Mouse (Mus musculus): Measurements from ENCODE around the gene Olfr523. TPM values are rescaled to one million over a fixed set of nuclear protein-coding genes. Genes with fewer than 3 reads are reported as not detected.
"Not testable (repeated sequence)": the region's sequence is repeated elsewhere in the genome, so short reads cannot be mapped to it uniquely, and the experiment has no call there.

The Olfr523 gene
- not detected in 2 replicates for polyA plus RNA-seq (2014; fragmentation: Nextera tagmentation; extraction: Ambion mirVana)

- no peaks in the 10 kb centered on the region for H3K27me3 ChIP-seq (ENCODE audit: control insufficient read depth, insufficient read depth, low read length)
- no peaks in the 10 kb centered on the region for H3K9me3 ChIP-seq (ENCODE audit: control insufficient read depth, low read length)
- no peaks in the 10 kb centered on the region for H3K36me3 ChIP-seq (ENCODE audit: control insufficient read depth, insufficient read depth, low read length)
- 67% methylated on average over 1 of the region's 1 CpGs for WGBS
- ATAC-seq (replicated peaks; ENCODE audit: low FRiP score) (no peak), DNase-seq (ENCODE audit: low spot score) (no peak)
- no peaks in the 10 kb centered on the region for H3K4me1 ChIP-seq (replicated peaks; ENCODE audit: control insufficient read depth, insufficient read depth, low read length)
- H3K9ac ChIP-seq (ENCODE audit: low read length), result no peak within 1 kb of the TSS
- no peak within 1 kb of the TSS for H3K4me3 ChIP-seq (ENCODE audit: low read depth, low read length)
- no peak within 1 kb of the TSS for H3K27ac ChIP-seq (ENCODE audit: low read depth, low read length)
- H3K4me2 ChIP-seq (ENCODE audit: low read depth, low read length, severe bottlenecking), result no peak within 1 kb of the TSS
These were observed at the start of gene Olfr523 for GRCm38 (mm10) chr7:140172936-140173335. Olfr523 (plus strand) TSS chr7:140173217.

GRCm38 (mm10) chr7:140124382-140124781, 48.6 kb upstream of the Olfr523 start:
- 93% methylated on average over 1 of the region's 1 CpGs for WGBS
- ATAC-seq (replicated peaks; ENCODE audit: low FRiP score) (no peak), DNase-seq (ENCODE audit: low spot score) (no peak)
- Histone ChIP-seq H3K27ac (ENCODE audit: low read depth, low read length) (no peak overlapping the region), H3K4me3 (ENCODE audit: low read depth, low read length) (no peak overlapping the region), H3K9me3 (ENCODE audit: control insufficient read depth, low read length) (no peaks in the 10 kb centered on the region), H3K4me1 (replicated peaks; ENCODE audit: control insufficient read depth, insufficient read depth, low read length) (peaks cover 3% of the 10 kb centered on the region; the same call in 1 of the 2 replicates), H3K36me3 (ENCODE audit: control insufficient read depth, insufficient read depth, low read length) (no peaks in the 10 kb centered on the region), H3K9ac (ENCODE audit: low read length) (no peak overlapping the region), H3K27me3 (ENCODE audit: control insufficient read depth, insufficient read depth, low read length) (no peaks in the 10 kb centered on the region), H3K4me2 (ENCODE audit: low read depth, low read length, severe bottlenecking) (no peak overlapping the region)

- DNase-seq (ENCODE audit: low spot score) (peak; percentile 97), ATAC-seq (replicated peaks; ENCODE audit: low FRiP score) (peak; percentile 99)
- Histone ChIP-seq H3K27me3 (ENCODE audit: control insufficient read depth, insufficient read depth, low read length) (no peaks in the 10 kb centered on the region), H3K9ac (ENCODE audit: low read length) (peak overlapping the region; percentile 76), H3K27ac (ENCODE audit: low read depth, low read length) (no peak overlapping the region), H3K4me1 (replicated peaks; ENCODE audit: control insufficient read depth, insufficient read depth, low read length) (peaks cover 3% of the 10 kb centered on the region; the same call in 1 of the 2 replicates), H3K4me3 (ENCODE audit: low read depth, low read length) (peak overlapping the region; percentile 69), H3K4me2 (ENCODE audit: low read depth, low read length, severe bottlenecking) (peak overlapping the region; percentile 85), H3K36me3 (ENCODE audit: control insufficient read depth, insufficient read depth, low read length) (no peaks in the 10 kb centered on the region), H3K9me3 (ENCODE audit: control insufficient read depth, low read length) (no peaks in the 10 kb centered on the region)
- 2% methylated on average over 40 of the region's 40 CpGs for WGBS
These were observed 47.6 kb upstream of the Olfr523 start for GRCm38 (mm10) chr7:140125278-140126021.

GRCm38 (mm10) chr7:140126022-140126350, 47.0 kb upstream of the Olfr523 start:
- Histone ChIP-seq H3K9me3 (ENCODE audit: control insufficient read depth, low read length) (no peaks in the 10 kb centered on the region), H3K4me2 (ENCODE audit: low read depth, low read length, severe bottlenecking) (peak overlapping the region; percentile 85), H3K4me1 (replicated peaks; ENCODE audit: control insufficient read depth, insufficient read depth, low read length) (peaks cover 3% of the 10 kb centered on the region; the same call in 1 of the 2 replicates), H3K27me3 (ENCODE audit: control insufficient read depth, insufficient read depth, low read length) (no peaks in the 10 kb centered on the region), H3K27ac (ENCODE audit: low read depth, low read length) (no peak overlapping the region), H3K36me3 (ENCODE audit: control insufficient read depth, insufficient read depth, low read length) (no peaks in the 10 kb centered on the region), H3K4me3 (ENCODE audit: low read depth, low read length) (peak overlapping the region; percentile 69), H3K9ac (ENCODE audit: low read length) (peak overlapping the region; percentile 76)
- DNase-seq (ENCODE audit: low spot score), result no peak
- peak; percentile 30; the same call in 1 of the 2 replicates for ATAC-seq (replicated peaks; ENCODE audit: low FRiP score)
- WGBS, result 6% methylated on average over 5 of the region's 5 CpGs

DNA sequence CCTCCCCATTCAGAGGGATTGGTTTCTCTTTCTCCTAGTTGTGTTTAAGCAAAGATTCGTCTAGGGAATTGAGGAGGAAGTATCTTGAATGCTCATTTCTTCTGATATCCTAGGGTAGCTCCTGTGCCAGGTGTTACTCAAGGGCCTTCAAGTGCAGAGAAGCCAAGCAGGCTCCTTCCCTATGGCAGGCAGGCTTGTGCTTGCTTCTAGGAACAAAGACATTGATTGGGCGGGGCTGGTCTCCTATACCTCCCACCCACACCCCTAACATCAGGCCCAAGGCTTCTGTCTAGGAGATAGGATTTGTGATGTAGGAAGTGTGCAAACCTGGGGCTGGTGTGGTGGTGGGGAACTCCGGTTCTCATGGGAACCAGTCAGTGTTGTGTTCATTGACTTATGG, 46.1 kb upstream of the Olfr523 start:
- no peak overlapping the region for H3K4me3 ChIP-seq (ENCODE audit: low read depth, low read length)
- WGBS, result 95% methylated on average over 3 of the region's 3 CpGs

DNA sequence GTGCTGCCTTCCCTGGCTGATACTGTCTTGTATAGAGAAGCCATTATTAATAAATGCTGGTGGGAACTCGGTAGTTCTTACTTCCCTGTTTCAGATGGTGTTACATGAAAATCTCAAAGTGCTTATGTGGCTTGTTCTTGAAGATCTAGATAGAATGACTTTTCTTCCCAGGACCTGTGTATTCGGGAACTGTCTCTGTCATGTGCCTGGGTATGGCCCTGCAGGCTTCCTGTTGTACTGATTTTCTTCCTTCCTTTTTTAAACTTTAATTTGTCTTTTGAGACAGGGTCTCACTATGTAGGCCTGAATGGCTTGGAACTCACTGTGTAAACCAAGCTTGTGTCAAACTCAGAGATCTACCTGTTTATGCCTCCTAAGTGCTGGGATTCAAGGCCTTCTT, 45.1 kb upstream of the Olfr523 start:
- DNase-seq (ENCODE audit: low spot score), result no peak
- Histone ChIP-seq H3K27me3 (ENCODE audit: control insufficient read depth, insufficient read depth, low read length) (no peaks in the 10 kb centered on the region), H3K4me1 (replicated peaks; ENCODE audit: control insufficient read depth, insufficient read depth, low read length) (peaks cover 3% of the 10 kb centered on the region; the same call in 1 of the 2 replicates), H3K36me3 (ENCODE audit: control insufficient read depth, insufficient read depth, low read length) (no peaks in the 10 kb centered on the region), H3K9ac (ENCODE audit: low read length) (no peak overlapping the region), H3K9me3 (ENCODE audit: control insufficient read depth, low read length) (no peaks in the 10 kb centered on the region), H3K4me2 (ENCODE audit: low read depth, low read length, severe bottlenecking) (no peak overlapping the region), H3K27ac (ENCODE audit: low read depth, low read length) (no peak overlapping the region), H3K4me3 (ENCODE audit: low read depth, low read length) (no peak overlapping the region)
- 85% methylated on average over 2 of the region's 2 CpGs for WGBS
- ATAC-seq (replicated peaks; ENCODE audit: low FRiP score), result no peak

More for the DNA sequence above, 46.1 kb upstream of the Olfr523 start:
- Histone ChIP-seq H3K36me3 (ENCODE audit: control insufficient read depth, insufficient read depth, low read length) (no peaks in the 10 kb centered on the region), H3K4me1 (replicated peaks; ENCODE audit: control insufficient read depth, insufficient read depth, low read length) (peaks cover 3% of the 10 kb centered on the region; the same call in 1 of the 2 replicates), H3K9ac (ENCODE audit: low read length) (no peak overlapping the region), H3K9me3 (ENCODE audit: control insufficient read depth, low read length) (no peaks in the 10 kb centered on the region), H3K27ac (ENCODE audit: low read depth, low read length) (no peak overlapping the region), H3K4me2 (ENCODE audit: low read depth, low read length, severe bottlenecking) (no peak overlapping the region), H3K27me3 (ENCODE audit: control insufficient read depth, insufficient read depth, low read length) (no peaks in the 10 kb centered on the region)
- ATAC-seq (replicated peaks; ENCODE audit: low FRiP score) (no peak), DNase-seq (ENCODE audit: low spot score) (no peak)

GRCm38 (mm10) chr7:140132184-140132583, 40.8 kb upstream of the Olfr523 start:
- H3K4me2 ChIP-seq (ENCODE audit: low read depth, low read length, severe bottlenecking); H3K4me3 ChIP-seq (ENCODE audit: low read depth, low read length); H3K36me3 ChIP-seq (ENCODE audit: control insufficient read depth, insufficient read depth, low read length); H3K9ac ChIP-seq (ENCODE audit: low read length); DNase-seq (ENCODE audit: low spot score); H3K27ac ChIP-seq (ENCODE audit: low read depth, low read length); H3K4me1 ChIP-seq (replicated peaks; ENCODE audit: control insufficient read depth, insufficient read depth, low read length); H3K27me3 ChIP-seq (ENCODE audit: control insufficient read depth, insufficient read depth, low read length); H3K9me3 ChIP-seq (ENCODE audit: control insufficient read depth, low read length); ATAC-seq (replicated peaks; ENCODE audit: low FRiP score): not testable (repeated sequence)
- 93% methylated on average over 7 of the region's 7 CpGs for WGBS

DNA sequence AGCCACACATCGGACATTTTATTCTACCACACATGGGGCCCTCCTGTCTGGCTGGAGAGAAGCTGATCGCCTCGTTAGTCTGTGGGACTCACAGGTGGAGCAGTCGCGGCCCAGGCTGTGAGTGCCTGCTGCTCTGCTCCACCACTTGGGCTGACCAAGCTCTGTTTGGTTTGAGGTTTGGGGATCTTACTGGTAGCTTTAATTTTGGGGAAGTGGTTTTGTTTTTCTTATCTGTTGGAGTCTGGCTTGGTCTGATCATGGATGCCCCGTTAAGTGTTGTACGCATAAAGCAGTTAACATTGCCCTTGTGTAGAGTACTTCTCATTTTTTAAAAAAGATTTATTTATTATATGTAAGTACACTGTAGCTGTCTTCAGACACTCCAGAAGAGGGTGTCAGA, 39.0 kb upstream of the Olfr523 start:
- H3K4me1 ChIP-seq (replicated peaks; ENCODE audit: control insufficient read depth, insufficient read depth, low read length), result not testable (repeated sequence)
- 91% methylated on average over 5 of the region's 7 CpGs for WGBS

More for the DNA sequence above, 39.0 kb upstream of the Olfr523 start:
- ATAC-seq (replicated peaks; ENCODE audit: low FRiP score); H3K27me3 ChIP-seq (ENCODE audit: control insufficient read depth, insufficient read depth, low read length); H3K9me3 ChIP-seq (ENCODE audit: control insufficient read depth, low read length); H3K4me2 ChIP-seq (ENCODE audit: low read depth, low read length, severe bottlenecking); H3K4me3 ChIP-seq (ENCODE audit: low read depth, low read length); H3K36me3 ChIP-seq (ENCODE audit: control insufficient read depth, insufficient read depth, low read length); H3K9ac ChIP-seq (ENCODE audit: low read length); H3K27ac ChIP-seq (ENCODE audit: low read depth, low read length); DNase-seq (ENCODE audit: low spot score): not testable (repeated sequence)
